ENCODE assay signal across 10 mouse cellular contexts in the genomic region with DNA sequence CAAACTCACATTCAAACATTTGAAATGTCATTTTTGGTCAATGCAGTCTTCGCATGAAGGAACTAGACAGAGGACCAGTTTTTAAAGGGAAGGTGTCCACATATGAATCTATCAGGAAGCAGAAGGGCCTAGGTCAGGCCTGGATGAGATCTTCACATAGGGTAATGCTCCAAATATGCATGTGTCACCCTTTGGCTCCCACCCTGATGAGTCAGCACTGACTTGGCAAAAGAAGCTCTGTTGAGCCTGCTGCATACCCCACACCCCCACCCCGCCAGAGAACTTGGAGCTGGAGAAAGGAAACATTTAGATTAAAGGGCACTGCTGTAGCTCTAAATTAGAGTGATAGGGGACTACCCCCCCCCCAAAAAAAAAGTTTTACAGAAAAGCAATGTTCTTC.
A peak's percentile ranks its signal among the peaks of the same experiment; 100 is the strongest.
DNase-seq lines count a peak whose midpoint lies in the region; ATAC-seq and TF ChIP-seq lines count a peak whose summit lies in the region.
"Had no signal": no experiment of that assay in that cellular context is flagged by ENCODE, and none has a peak within 500 bp of the region (broad histone marks: within the 10 kb centered on the region; RNA-seq: fewer than 3 reads in every experiment).

No protein-coding gene starts in this region.

- TF ChIP-seq CTCF in brain, embryonic 14.5 days (IDR thresholded peaks at IDR 0.05; ENCODE audit: borderline replicate concordance, extremely low read depth, insufficient read depth, insufficient read length): no peak

- no peak for TF ChIP-seq POLR2A in brain, embryonic 14.5 days (IDR thresholded peaks at IDR 0.05; ENCODE audit: borderline replicate concordance, extremely low read depth, insufficient read depth, insufficient read length, poor library complexity, severe bottlenecking)

- no peak for DNase-seq in neural tube, embryonic 10.5 days (ENCODE audit: extremely low spot score, low spot score)
- DNase-seq in brain, embryonic 14.5 days (ENCODE audit: low read depth): peak; percentile 36
- DNase-seq in lung, postnatal 25 days (ENCODE audit: low spot score): peak; percentile 35
- DNase-seq in spleen, adult 18-20 months: no peak
- no peak for DNase-seq in right cerebral cortex, postnatal 10 days (ENCODE audit: low spot score in 2 of 2)
- no peak for DNase-seq in layer of hippocampus, adult 9-10 months (ENCODE audit: low spot score)

- H3K4me2 ChIP-seq in neural tube, embryonic 13.5 days: no peak overlapping the region
- no peak overlapping the region for H3K4me2 ChIP-seq in heart, embryonic 15.5 days
- H3K4me2 ChIP-seq: stomach, embryonic 15.5 days had no signal

- WGBS in neural tube, embryonic 13.5 days: 89% methylated on average over 2 of the region's 2 CpGs
- 67% methylated on average over 2 of the region's 2 CpGs for WGBS in heart, embryonic 15.5 days

- H3K4me1 ChIP-seq in neural tube, embryonic 13.5 days (replicated peaks): peaks cover 6% of the 10 kb centered on the region; the same call in 1 of the 2 replicates
- peaks cover 2% of the 10 kb centered on the region; the same call in 1 of the 2 replicates for H3K4me1 ChIP-seq in heart, embryonic 15.5 days (replicated peaks)
- H3K4me1 ChIP-seq: stomach, embryonic 15.5 days had no signal

- no peaks in the 10 kb centered on the region for H3K36me3 ChIP-seq in neural tube, embryonic 13.5 days
- no peaks in the 10 kb centered on the region for H3K36me3 ChIP-seq in heart, embryonic 15.5 days
- H3K36me3 ChIP-seq: stomach, embryonic 15.5 days had no signal

- H3K9ac ChIP-seq in neural tube, embryonic 13.5 days: no peak overlapping the region
- no peak overlapping the region for H3K9ac ChIP-seq in heart, embryonic 15.5 days
- H3K9ac ChIP-seq: liver, embryonic 14.5 days; stomach, embryonic 15.5 days had no signal

- no peaks in the 10 kb centered on the region for H3K9me3 ChIP-seq in neural tube, embryonic 13.5 days
- H3K9me3 ChIP-seq in heart, embryonic 15.5 days (replicated peaks): no peaks in the 10 kb centered on the region
- H3K9me3 ChIP-seq: stomach, embryonic 15.5 days had no signal

- no peak for ATAC-seq in neural tube, embryonic 13.5 days (ENCODE audit: low read depth)
- ATAC-seq in heart, embryonic 15.5 days (replicated peaks; ENCODE audit: insufficient number of reproducible peaks, insufficient read depth, low FRiP score, low read depth): peak; percentile 66

- H3K4me3 ChIP-seq in neural tube, embryonic 13.5 days: no peak overlapping the region
- H3K4me3 ChIP-seq in heart, embryonic 15.5 days: no peak overlapping the region
- H3K4me3 ChIP-seq: stomach, embryonic 15.5 days had no signal

- H3K27me3 ChIP-seq in neural tube, embryonic 13.5 days: no peaks in the 10 kb centered on the region
- H3K27me3 ChIP-seq in heart, embryonic 15.5 days: no peaks in the 10 kb centered on the region
- H3K27me3 ChIP-seq: stomach, embryonic 15.5 days had no signal

- 0 out of 2 replicates have a peak overlapping the region, but pooled peaks have one; percentile 38 for H3K27ac ChIP-seq in neural tube, embryonic 13.5 days (replicated peaks)
- no peak overlapping the region for H3K27ac ChIP-seq in heart, embryonic 15.5 days
- H3K27ac ChIP-seq: liver, embryonic 14.5 days; stomach, embryonic 15.5 days had no signal

Comparison
In these comparisons a context has a peak if more than half of its experiments do, and no peak if none do; other contexts are left out.
1. DNase-seq: peak in brain, embryonic 14.5 days (single experiment) and lung, postnatal 25 days (single experiment); none in neural tube, embryonic 10.5 days (single experiment), spleen, adult 18-20 months (0 of 2), right cerebral cortex, postnatal 10 days (0 of 2) and layer of hippocampus, adult 9-10 months (single experiment).